Mouse (Mus musculus) ES-E14 (cell line): ENCODE data around the gene Trip11.

Experiments
- CHD2 ChIP-seq: IDR thresholded peaks from 2 replicates; pipeline ENCODE4 v1.6.1; 2014; ENCODE audit warnings: mild to moderate bottlenecking, low read depth, low read length, inconsistent platforms
- HCFC1 ChIP-seq: IDR thresholded peaks from 2 replicates; pipeline ENCODE4 v1.6.1; 2012; ENCODE audit warnings: low read length, inconsistent platforms, borderline replicate concordance; ENCODE audit not compliant: insufficient read depth
- MAFK ChIP-seq: IDR thresholded peaks from 2 replicates; pipeline ENCODE4 v1.6.1; 2014; ENCODE audit warnings: mild to moderate bottlenecking, low read depth, low read length, inconsistent platforms; ENCODE audit not compliant: insufficient read depth

GRCm38 (mm10) chr12:101862286-101862964 is 50.6 kb downstream of the Trip11 start:
- TF ChIP-seq MAFK (no peak), CHD2 (no peak), HCFC1 (no peak)
